Mouse (Mus musculus): Measurements from ENCODE around the gene Krt7. TPM values are rescaled to one million over a fixed set of nuclear protein-coding genes. Genes with fewer than 3 reads are reported as not detected.
A peak's percentile ranks its signal among the peaks of the same experiment; 100 is the strongest.

Krt7 gene
- polyA plus RNA-seq, 1 experiment from 2014 or later = 108 TPM

DNA sequence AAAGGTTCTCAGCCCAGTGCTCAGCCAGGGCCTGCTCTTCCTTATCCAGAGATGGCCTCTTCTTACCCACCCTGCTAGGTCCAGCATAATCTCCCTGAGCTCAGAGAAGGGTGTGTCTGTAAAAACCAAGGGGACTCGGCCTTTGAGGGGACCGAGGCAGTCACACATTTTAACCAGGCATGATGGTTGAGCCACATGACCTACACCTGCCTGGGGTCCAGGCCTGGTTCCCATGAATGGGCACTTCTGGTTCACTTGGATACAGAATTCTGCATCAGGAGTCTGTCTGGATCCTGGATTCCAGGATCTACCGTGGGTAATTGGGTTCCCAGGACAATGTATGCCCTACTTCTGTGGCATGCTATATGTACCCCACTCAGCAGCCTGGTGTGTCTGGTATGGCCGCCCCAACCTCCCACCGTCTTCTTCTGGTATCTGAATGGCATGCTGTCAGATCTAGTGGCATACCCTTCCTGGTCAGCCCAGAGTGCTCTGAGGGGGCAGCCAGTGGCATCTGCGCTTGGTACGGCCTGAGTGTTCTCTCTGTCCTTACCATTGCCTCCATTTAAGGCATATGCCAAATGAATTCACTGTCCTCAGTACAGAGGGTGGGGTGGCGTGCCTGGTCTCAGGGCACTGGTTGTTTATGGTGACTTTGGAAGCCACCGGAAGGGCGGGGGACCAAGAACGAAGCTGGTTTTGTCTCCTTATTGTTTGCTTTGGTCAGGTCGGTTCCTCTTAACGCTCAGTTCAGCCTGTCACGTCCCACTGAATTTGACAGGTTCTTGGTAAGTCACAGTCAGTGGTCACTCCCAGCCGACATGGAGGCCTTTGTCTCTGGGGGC, 39.5 kb upstream of the Krt7 start:
- H3K4me3 ChIP-seq (ENCODE audit: low read depth, low read length) = no peak overlapping the region
- no peak for TF ChIP-seq CTCF (IDR thresholded peaks at IDR 0.05; ENCODE audit: low read depth)
- no peaks in the 10 kb centered on the region for H3K36me3 ChIP-seq (ENCODE audit: insufficient read depth)
- H3K9ac ChIP-seq = no peak overlapping the region
- 74% methylated on average over 15 of the region's 15 CpGs for WGBS
- ATAC-seq (ENCODE audit: insufficient read depth) (no peak), DNase-seq (no peak)
- peak overlapping the region; percentile 91 for H3K27ac ChIP-seq (ENCODE audit: low read depth)
- peaks cover 25% of the 10 kb centered on the region for H3K4me1 ChIP-seq (ENCODE audit: insufficient read depth)
- H3K27me3 ChIP-seq (ENCODE audit: insufficient read depth, low read length) = no peaks in the 10 kb centered on the region
- H3K4me2 ChIP-seq = no peak overlapping the region
- H3K9me3 ChIP-seq (ENCODE audit: low read depth, low read length) = no peaks in the 10 kb centered on the region

- Histone ChIP-seq H3K27me3 (ENCODE audit: insufficient read depth, low read length) (no peaks in the 10 kb centered on the region), H3K4me1 (ENCODE audit: insufficient read depth) (peaks cover 25% of the 10 kb centered on the region), H3K9ac (no peak overlapping the region), H3K36me3 (ENCODE audit: insufficient read depth) (no peaks in the 10 kb centered on the region), H3K27ac (ENCODE audit: low read depth) (no peak overlapping the region), H3K4me2 (no peak overlapping the region), H3K9me3 (ENCODE audit: low read depth, low read length) (no peaks in the 10 kb centered on the region), H3K4me3 (ENCODE audit: low read depth, low read length) (no peak overlapping the region)
- DNase-seq = peak; percentile 15
- WGBS = 61% methylated on average over 7 of the region's 7 CpGs
- no peak for TF ChIP-seq CTCF (IDR thresholded peaks at IDR 0.05; ENCODE audit: low read depth)
- no peak for ATAC-seq (ENCODE audit: insufficient read depth)
Observed at GRCm38 (mm10) chr15:101372131-101372977, 38.5 kb upstream of the Krt7 start.

DNA sequence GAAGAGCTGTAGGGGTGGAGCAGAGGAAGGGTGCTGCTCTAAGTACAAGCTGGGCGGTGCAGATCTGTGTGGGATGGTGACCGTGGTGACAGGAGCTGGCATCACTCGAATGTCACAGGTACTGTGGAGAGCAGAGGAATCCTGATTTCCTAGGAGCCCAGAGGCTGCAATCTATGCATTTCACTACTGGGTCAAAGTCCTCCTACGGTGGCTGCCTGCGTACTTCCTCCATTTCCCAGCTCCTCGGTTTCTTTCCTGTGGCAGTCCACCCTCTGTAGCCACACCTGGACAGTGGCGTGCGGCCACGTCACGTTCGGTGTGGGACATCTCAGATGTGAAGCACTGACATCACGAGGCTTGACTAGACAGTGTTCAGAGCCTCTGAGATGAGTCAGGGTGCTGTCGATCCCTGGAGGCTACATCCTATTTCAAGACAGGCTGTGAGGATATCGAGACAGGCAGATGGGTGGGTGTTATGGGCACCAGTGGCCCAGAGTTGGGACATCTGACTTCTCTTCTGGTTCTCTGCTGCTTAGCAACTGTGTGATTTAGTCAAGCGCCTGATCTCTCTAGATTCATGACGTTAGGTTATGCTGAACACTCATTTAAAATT, 37.5 kb upstream of the Krt7 start:
- Histone ChIP-seq H3K36me3 (ENCODE audit: insufficient read depth) (no peaks in the 10 kb centered on the region), H3K4me3 (ENCODE audit: low read depth, low read length) (no peak overlapping the region), H3K4me1 (ENCODE audit: insufficient read depth) (peaks cover 25% of the 10 kb centered on the region), H3K27me3 (ENCODE audit: insufficient read depth, low read length) (no peaks in the 10 kb centered on the region), H3K9ac (no peak overlapping the region), H3K27ac (ENCODE audit: low read depth) (no peak overlapping the region), H3K4me2 (no peak overlapping the region), H3K9me3 (ENCODE audit: low read depth, low read length) (no peaks in the 10 kb centered on the region)
- DNase-seq (no peak), ATAC-seq (ENCODE audit: insufficient read depth) (no peak)
- 83% methylated on average over 16 of the region's 16 CpGs for WGBS
- no peak for TF ChIP-seq CTCF (IDR thresholded peaks at IDR 0.05; ENCODE audit: low read depth)

GRCm38 (mm10) chr15:101374879-101375278, 36.0 kb upstream of the Krt7 start:
- WGBS = 27% methylated on average over 4 of the region's 4 CpGs
- no peak overlapping the region for H3K4me3 ChIP-seq (ENCODE audit: low read depth, low read length)
- no peak overlapping the region for H3K27ac ChIP-seq (ENCODE audit: low read depth)
- H3K9ac ChIP-seq = no peak overlapping the region
- DNase-seq = peak; percentile 67
- no peaks in the 10 kb centered on the region for H3K9me3 ChIP-seq (ENCODE audit: low read depth, low read length)
- ATAC-seq (ENCODE audit: insufficient read depth) = no peak
- no peak for TF ChIP-seq CTCF (IDR thresholded peaks at IDR 0.05; ENCODE audit: low read depth)
- H3K4me1 ChIP-seq (ENCODE audit: insufficient read depth) = peaks cover 16% of the 10 kb centered on the region
- H3K27me3 ChIP-seq (ENCODE audit: insufficient read depth, low read length) = no peaks in the 10 kb centered on the region
- no peak overlapping the region for H3K4me2 ChIP-seq
- H3K36me3 ChIP-seq (ENCODE audit: insufficient read depth) = no peaks in the 10 kb centered on the region

- TF ChIP-seq CTCF (IDR thresholded peaks at IDR 0.05; ENCODE audit: low read depth) = no peak
- Histone ChIP-seq H3K27ac (ENCODE audit: low read depth) (peak overlapping the region; percentile 13; the same call in 1 of the 2 replicates), H3K4me1 (ENCODE audit: insufficient read depth) (peaks cover 4% of the 10 kb centered on the region; the same call in 1 of the 2 replicates), H3K9ac (no peak overlapping the region), H3K9me3 (ENCODE audit: low read depth, low read length) (no peaks in the 10 kb centered on the region), H3K4me2 (no peak overlapping the region), H3K27me3 (ENCODE audit: insufficient read depth, low read length) (no peaks in the 10 kb centered on the region), H3K36me3 (ENCODE audit: insufficient read depth) (no peaks in the 10 kb centered on the region), H3K4me3 (ENCODE audit: low read depth, low read length) (no peak overlapping the region)
- ATAC-seq (ENCODE audit: insufficient read depth) (no peak), DNase-seq (no peak)
- 77% methylated on average over 6 of the region's 6 CpGs for WGBS
Observed at GRCm38 (mm10) chr15:101375956-101376775, 34.7 kb upstream of the Krt7 start.

- Histone ChIP-seq H3K4me3 (ENCODE audit: low read depth, low read length) (no peak overlapping the region), H3K27me3 (ENCODE audit: insufficient read depth, low read length) (no peaks in the 10 kb centered on the region), H3K36me3 (ENCODE audit: insufficient read depth) (no peaks in the 10 kb centered on the region), H3K4me1 (ENCODE audit: insufficient read depth) (peaks cover 9% of the 10 kb centered on the region; the same call in 1 of the 2 replicates), H3K27ac (ENCODE audit: low read depth) (no peak overlapping the region), H3K9ac (no peak overlapping the region), H3K4me2 (no peak overlapping the region), H3K9me3 (ENCODE audit: low read depth, low read length) (no peaks in the 10 kb centered on the region)
- DNase-seq (no peak), ATAC-seq (ENCODE audit: insufficient read depth) (no peak)
- TF ChIP-seq CTCF (IDR thresholded peaks at IDR 0.05; ENCODE audit: low read depth) = no peak
- WGBS = 67% methylated on average over 5 of the region's 5 CpGs
Observed at GRCm38 (mm10) chr15:101376776-101377061, 34.1 kb upstream of the Krt7 start.

Measured in lung, embryonic 14.5 days (tissue).